ENCODE assay signal across 16 mouse cellular contexts in the genomic region with DNA sequence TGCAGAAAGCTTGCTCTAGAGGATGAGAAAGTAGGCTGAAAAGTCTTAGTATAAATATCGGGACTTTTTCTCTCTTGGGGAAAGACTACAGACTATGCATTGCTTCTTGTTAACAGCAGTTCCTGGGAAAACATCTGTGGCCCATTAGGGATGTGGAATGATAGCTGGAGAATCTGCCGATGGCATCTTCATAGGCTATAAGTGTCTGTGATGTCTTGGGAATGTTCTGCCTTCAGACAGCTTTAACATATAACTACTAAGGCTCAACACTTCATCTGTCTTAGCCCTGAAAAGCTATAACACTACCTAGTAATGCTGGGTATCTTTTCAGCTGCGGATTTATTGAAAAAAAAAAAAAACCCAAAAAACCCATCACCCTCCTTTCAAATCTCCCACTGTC.
"Had no signal": no experiment of that assay in that cellular context is flagged by ENCODE, and none has a peak within 500 bp of the region (broad histone marks: within the 10 kb centered on the region; RNA-seq: fewer than 3 reads in every experiment).

No protein-coding gene starts in this region.

- H3K4me3 ChIP-seq: neural tube, embryonic 13.5 days; neural tube, embryonic 15.5 days; stomach, embryonic 15.5 days had no signal

- H3K4me2 ChIP-seq: neural tube, embryonic 13.5 days; neural tube, embryonic 15.5 days; stomach, embryonic 15.5 days had no signal

- H3K4me1 ChIP-seq: neural tube, embryonic 13.5 days; neural tube, embryonic 15.5 days; stomach, embryonic 15.5 days had no signal

- H3K27ac ChIP-seq: neural tube, embryonic 13.5 days; neural tube, embryonic 15.5 days; stomach, embryonic 15.5 days; stomach, postnatal 0 days had no signal

- H3K9me3 ChIP-seq: neural tube, embryonic 13.5 days; neural tube, embryonic 15.5 days; stomach, embryonic 15.5 days had no signal

- DNase-seq: retina, postnatal 1 day; right cerebral cortex, adult 18-20 months; right cerebral cortex, postnatal 14 days; right cerebral cortex, postnatal 25 days; right cerebral cortex, postnatal 4 days; spleen, adult 18-20 months; thymus, adult 18-20 months; thymus, adult 2 months; thymus, postnatal 14 days; thymus, postnatal 25 days; thymus, postnatal 36 days; thymus, postnatal 4 days had no signal

- H3K27me3 ChIP-seq: neural tube, embryonic 13.5 days; neural tube, embryonic 15.5 days; stomach, embryonic 15.5 days had no signal

- H3K36me3 ChIP-seq: neural tube, embryonic 13.5 days; neural tube, embryonic 15.5 days; stomach, embryonic 15.5 days had no signal

- H3K9ac ChIP-seq: neural tube, embryonic 13.5 days; neural tube, embryonic 15.5 days; stomach, embryonic 15.5 days had no signal
